Mouse (Mus musculus) cerebellum, adult 2 months (tissue): ENCODE results near the gene Plekhg6.

Source experiments
- CTCF ChIP-seq: fragments of 200-500 bp; IDR thresholded peaks from 2 replicates; pipeline ENCODE4 v1.5.1; 2011; ENCODE audit warnings: low read depth, mild to moderate bottlenecking, control low read depth, low read length, moderate library complexity, borderline replicate concordance; ENCODE audit not compliant: insufficient read depth
- POLR2A ChIP-seq: fragments of 200-500 bp; IDR thresholded peaks from 2 replicates; pipeline ENCODE4 v1.6.1; 2011; ENCODE audit warnings: low read length, control low read depth, borderline replicate concordance; ENCODE audit not compliant: insufficient read depth

DNA sequence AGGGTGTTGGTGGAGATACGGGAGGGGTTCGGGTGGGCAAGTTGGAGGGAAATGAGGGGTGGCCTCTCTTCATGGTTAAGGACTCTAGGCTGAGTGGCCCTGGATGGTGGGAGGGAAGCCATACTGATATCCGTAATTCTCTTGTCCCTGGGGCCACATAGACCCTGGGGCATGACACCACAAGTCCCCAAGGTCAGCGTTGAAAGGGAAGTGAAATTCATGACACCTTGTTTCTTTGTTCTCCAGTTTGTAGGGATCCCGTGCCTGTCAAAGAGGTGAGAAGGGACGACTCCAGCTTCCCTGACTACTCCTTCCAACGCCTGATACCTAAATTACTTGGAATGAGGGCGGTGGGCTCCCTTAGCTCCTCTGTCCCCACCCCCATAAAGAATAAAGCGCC lies 19.7 kb downstream of the Plekhg6 start:
- TF ChIP-seq POLR2A (no peak), CTCF (no peak)
